8 mouse cellular contexts compared by ENCODE assay signal in genomic region chr1:191470190-191470985, GRCm38 (mm10).
A peak's percentile ranks its signal among the peaks of the same experiment; 100 is the strongest.
DNase-seq lines count a peak whose midpoint lies in the region; ATAC-seq and TF ChIP-seq lines count a peak whose summit lies in the region.

No protein-coding gene starts in this region.

- H3K9me3 ChIP-seq in embryonic facial prominence, embryonic 10.5 days: no peaks in the 10 kb centered on the region
- no peaks in the 10 kb centered on the region for H3K9me3 ChIP-seq in heart, embryonic 16.5 days (replicated peaks; ENCODE audit: control insufficient read depth, low read length)
- H3K9me3 ChIP-seq in midbrain, postnatal 0 days (ENCODE audit: low read length): no peaks in the 10 kb centered on the region

- H3K9ac ChIP-seq in heart, embryonic 16.5 days (ENCODE audit: low read length): peak overlapping the region; percentile 29
- no peak overlapping the region for H3K9ac ChIP-seq in midbrain, postnatal 0 days (replicated peaks; ENCODE audit: low read length, poor library complexity, severe bottlenecking)

- peak overlapping the region; percentile 6 for H3K4me3 ChIP-seq in gastrocnemius, adult 2 months
- H3K4me3 ChIP-seq in embryonic facial prominence, embryonic 10.5 days: no peak overlapping the region
- H3K4me3 ChIP-seq in heart, embryonic 16.5 days (ENCODE audit: low read length): no peak overlapping the region
- H3K4me3 ChIP-seq in left cerebral cortex, adult 2 months: no peak overlapping the region
- no peak overlapping the region for H3K4me3 ChIP-seq in midbrain, postnatal 0 days (ENCODE audit: low read depth, low read length)

- WGBS in embryonic facial prominence, embryonic 10.5 days: 35% methylated on average over 13 of the region's 13 CpGs
- 19% methylated on average over 13 of the region's 13 CpGs for WGBS in heart, embryonic 16.5 days
- WGBS in midbrain, postnatal 0 days: 15% methylated on average over 13 of the region's 13 CpGs

- H3K36me3 ChIP-seq in embryonic facial prominence, embryonic 10.5 days (replicated peaks): no peaks in the 10 kb centered on the region
- H3K36me3 ChIP-seq in heart, embryonic 16.5 days (ENCODE audit: control insufficient read depth, insufficient read depth): no peaks in the 10 kb centered on the region
- no peaks in the 10 kb centered on the region for H3K36me3 ChIP-seq in midbrain, postnatal 0 days (ENCODE audit: insufficient read depth, low read length)

- TF ChIP-seq CTCF in gastrocnemius, adult 2 months (IDR thresholded peaks at IDR 0.05): no peak
- no peak; the same call in 1 of the 2 replicates for TF ChIP-seq CTCF in left cerebral cortex, adult 2 months (IDR thresholded peaks at IDR 0.05)
- TF ChIP-seq CTCF in midbrain, postnatal 0 days (IDR thresholded peaks at IDR 0.05): no peak

- H3K4me1 ChIP-seq in embryonic facial prominence, embryonic 10.5 days: peaks cover 12% of the 10 kb centered on the region
- H3K4me1 ChIP-seq in heart, embryonic 16.5 days (ENCODE audit: control insufficient read depth, insufficient read depth, low read length): peaks cover 29% of the 10 kb centered on the region
- H3K4me1 ChIP-seq in midbrain, postnatal 0 days (ENCODE audit: insufficient read depth, low read length): peaks cover 10% of the 10 kb centered on the region

- DNase-seq in gastrocnemius, adult 2 months: peak; percentile 53
- DNase-seq in gastrocnemius, postnatal 14 days: no peak
- no peak for DNase-seq in embryonic facial prominence, embryonic 10.5 days (ENCODE audit: low spot score)
- DNase-seq in left cerebral cortex, adult 2 months (ENCODE audit: extremely low spot score in 1 of 2, low spot score in 2 of 2): peak; percentile 44 to 62
- peak; percentile 83 for DNase-seq in midbrain, postnatal 0 days (ENCODE audit: low spot score)
- DNase-seq in thymus, postnatal 10 days (ENCODE audit: low spot score in 2 of 2): no peak
- DNase-seq in spleen, adult 12 weeks (ENCODE audit: low spot score): no peak

- intact Hi-C loops in gastrocnemius, adult 2 months (cut with DNase I): no loop called here
- intact Hi-C loops in gastrocnemius, postnatal 14 days (cut with DNase I; ENCODE audit: low total_unique reads): no loop called here
- intact Hi-C loops in left cerebral cortex, adult 2 months (cut with DNase I): loop anchor here (1.0 to 5.0 kb wide), 4 partner anchors 56 to 92 kb away; no protein-coding TSS in a partner anchor

- peak overlapping the region; percentile 49 for H3K4me2 ChIP-seq in heart, embryonic 16.5 days (ENCODE audit: low read depth, low read length)
- H3K4me2 ChIP-seq in midbrain, postnatal 0 days (ENCODE audit: low read depth, low read length, poor library complexity, severe bottlenecking): peak overlapping the region; percentile 5; the same call in 1 of the 2 replicates

- H3K27me3 ChIP-seq in embryonic facial prominence, embryonic 10.5 days (replicated peaks; ENCODE audit: low read depth, poor library complexity, severe bottlenecking): no peaks in the 10 kb centered on the region
- H3K27me3 ChIP-seq in heart, embryonic 16.5 days (ENCODE audit: control insufficient read depth, insufficient read depth, low read length): no peaks in the 10 kb centered on the region
- H3K27me3 ChIP-seq in midbrain, postnatal 0 days (ENCODE audit: insufficient read depth, low read length): no peaks in the 10 kb centered on the region

- peak; percentile 79 for ATAC-seq in heart, embryonic 16.5 days (replicated peaks; ENCODE audit: extremely low read depth, insufficient read depth, low FRiP score)
- peak; percentile 34; the same call in 1 of the 2 replicates for ATAC-seq in midbrain, postnatal 0 days (ENCODE audit: low FRiP score)

- peak overlapping the region; percentile 81 for H3K27ac ChIP-seq in gastrocnemius, adult 2 months
- H3K27ac ChIP-seq in embryonic facial prominence, embryonic 10.5 days (replicated peaks): 0 out of 2 replicates have a peak overlapping the region, but pooled peaks have one; percentile 14
- H3K27ac ChIP-seq in heart, embryonic 16.5 days (ENCODE audit: low read length): peak overlapping the region; percentile 80
- H3K27ac ChIP-seq in left cerebral cortex, adult 2 months: peak overlapping the region; percentile 90
- H3K27ac ChIP-seq in midbrain, postnatal 0 days (ENCODE audit: low read depth, low read length): peak overlapping the region; percentile 4; the same call in 1 of the 2 replicates

Comparison
In these comparisons a context has a peak if more than half of its experiments do, and no peak if none do; other contexts are left out.
1. DNase-seq: peak in gastrocnemius, adult 2 months (single experiment), left cerebral cortex, adult 2 months (2 of 2) and midbrain, postnatal 0 days (single experiment); none in gastrocnemius, postnatal 14 days (single experiment), embryonic facial prominence, embryonic 10.5 days (single experiment), thymus, postnatal 10 days (0 of 2) and spleen, adult 12 weeks (single experiment).
2. H3K27ac ChIP-seq: peak in every context shown above with its lines; median percentile 90 in left cerebral cortex, adult 2 months; 81 in gastrocnemius, adult 2 months; 80 in heart, embryonic 16.5 days; 14 in embryonic facial prominence, embryonic 10.5 days; 4 in midbrain, postnatal 0 days.